Mouse (Mus musculus) small intestine, adult 2 months (tissue): Measurements from ENCODE around the gene Gm11214.

Experiments used
- CTCF ChIP-seq: fragments of 200-500 bp; IDR thresholded peaks from 2 replicates; pipeline ENCODE4 v1.5.1; 2012; ENCODE audit warnings: low read depth, mild to moderate bottlenecking, control low read depth, inconsistent platforms, low read length, moderate library complexity, mixed read lengths; ENCODE audit not compliant: insufficient replicate concordance, insufficient read length; ENCODE audit errors: extremely low read depth
- POLR2A ChIP-seq: fragments of 200-500 bp; IDR thresholded peaks from 2 replicates; pipeline ENCODE4 v1.6.1; 2012; ENCODE audit warnings: low read depth, mild to moderate bottlenecking, control low read depth, inconsistent platforms, low read length, moderate library complexity

GRCm38 (mm10) chr4:63696921-63697320 lies 33.7 kb upstream of the Gm11214 start:
- TF ChIP-seq CTCF (no peak), POLR2A (no peak)
